Mouse (Mus musculus) liver, embryonic 14 days (tissue): ENCODE measurements around the gene Haghl. TPM values are rescaled to one million over a fixed set of nuclear protein-coding genes. Genes with fewer than 3 reads are reported as not detected.

ENCODE experiments used
- polyA plus RNA-seq: library from polyadenylated mRNA; depleted of rRNA; stranded (reverse); fragments of >200 nt; gene quantifications from 2 replicates; pipeline ENCODE4 v1.2.3, GENCODE M21; 2012; rRNA removed

The Haghl gene
- 6.6 and 6.9 TPM in 2 replicates for polyA plus RNA-seq

DNA sequence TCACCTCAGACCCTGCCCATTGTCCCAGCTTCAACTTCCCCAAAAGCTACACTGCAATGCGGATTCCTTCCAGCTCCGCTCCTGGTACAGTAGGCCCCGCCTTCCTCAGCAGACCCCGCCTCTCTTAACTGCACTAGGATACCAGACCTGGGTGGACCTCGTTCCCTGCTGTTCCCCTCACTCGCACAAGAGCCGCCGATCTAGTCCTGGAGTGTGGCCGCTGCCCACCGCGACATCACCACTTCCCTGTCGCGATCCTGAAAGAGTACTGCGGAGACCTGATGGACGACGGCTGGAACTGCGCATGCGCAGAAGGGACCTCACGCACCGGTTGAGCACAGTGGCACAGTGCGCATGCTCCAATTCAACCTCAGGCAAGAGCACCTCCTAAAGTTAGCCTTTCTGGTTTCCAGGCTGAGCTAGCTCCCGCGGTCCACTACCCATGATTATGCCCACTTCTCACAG lies at the start of gene Haghl:
TSS of gene Haghl (minus strand) at position 393 of the 465 bp plus-strand sequence.

DNA sequence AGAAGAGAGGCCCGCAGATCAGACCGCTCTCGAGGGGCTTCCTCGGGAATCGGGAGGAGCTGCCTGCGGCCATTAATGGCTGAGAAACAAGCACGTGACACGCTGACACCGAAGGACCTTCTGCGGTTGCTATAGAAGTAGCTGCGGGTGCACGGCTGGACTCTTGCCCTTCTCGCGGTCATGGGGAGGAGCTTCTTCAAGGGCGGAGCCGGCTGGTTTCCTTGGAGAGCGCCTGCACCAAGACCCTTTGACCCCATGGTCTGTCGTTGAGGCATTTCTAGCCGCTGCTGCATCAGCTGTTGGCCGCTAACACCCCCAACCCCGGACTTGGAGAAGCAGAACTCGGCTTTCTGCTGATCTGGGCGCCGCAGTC lies 47.8 kb upstream of the Haghl start, which contains the start of gene Stub1:
TSS of gene Stub1 (minus strand) at position 114 of the 373 bp plus-strand sequence.

DNA sequence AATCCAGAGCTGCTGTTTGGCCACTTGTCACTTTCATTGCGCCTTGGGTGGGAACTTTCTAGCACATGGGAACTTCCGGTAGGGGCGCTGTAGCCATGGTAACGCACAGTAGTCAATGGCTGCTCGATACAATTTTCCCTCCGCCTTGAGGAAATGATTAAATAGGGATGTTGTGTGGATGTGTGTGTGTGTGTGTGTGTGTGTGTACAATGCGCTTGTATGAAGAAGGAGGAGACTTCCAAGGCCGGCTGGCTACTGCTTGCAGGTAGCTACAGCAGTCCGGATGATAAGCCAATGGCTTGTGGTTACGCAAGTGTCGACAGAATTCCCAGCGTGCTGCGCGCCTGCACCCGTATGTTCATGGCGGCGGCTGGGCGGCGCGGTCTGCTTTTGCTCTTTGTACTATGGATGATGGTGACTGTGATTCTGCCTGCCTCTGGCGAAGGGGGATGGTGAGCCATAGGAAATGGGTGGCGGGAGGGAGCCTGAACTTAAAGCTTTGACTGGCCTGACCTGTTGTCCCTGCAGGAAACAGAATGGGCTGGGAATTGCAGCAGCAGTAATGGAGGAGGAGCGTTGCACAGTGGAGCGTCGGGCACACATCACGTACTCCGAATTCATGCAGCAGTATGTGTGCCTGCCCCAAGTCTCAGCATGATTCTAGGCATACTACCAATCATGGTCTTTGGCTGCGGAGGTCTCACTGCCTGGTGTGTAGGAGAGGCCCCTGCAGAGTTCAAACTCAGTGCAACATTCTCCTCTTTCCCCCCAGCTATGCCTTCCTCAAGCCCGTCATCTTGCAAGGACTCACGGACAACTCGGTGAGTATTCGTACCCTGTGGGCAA lies 43.5 kb upstream of the Haghl start, which contains the start of gene Jmjd8:
TSS of gene Jmjd8 (plus strand) at position 156 of the 846 bp plus-strand sequence.

DNA sequence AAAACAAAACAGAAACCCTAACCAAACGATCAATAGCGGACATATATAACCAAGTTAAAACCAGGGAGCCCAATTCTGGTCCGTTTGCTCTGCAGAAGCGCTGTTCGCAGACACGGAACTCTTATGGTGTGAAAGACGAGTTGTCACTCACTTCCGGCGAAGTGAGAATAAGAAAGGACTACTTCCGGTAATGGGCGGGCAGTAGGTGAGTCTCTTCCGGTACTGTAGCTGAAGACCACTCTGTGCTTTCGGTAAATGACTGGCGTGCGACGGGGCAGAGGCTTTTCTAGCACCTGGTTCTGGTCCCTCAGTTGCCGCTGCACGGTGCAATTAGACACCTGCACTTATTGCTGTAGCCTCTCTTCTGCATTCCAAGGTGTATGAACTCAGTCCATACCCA lies 38.0 kb upstream of the Haghl start, which contains the start of gene Wdr24:
TSS of gene Wdr24 (plus strand) at position 176 of the 400 bp plus-strand sequence.

DNA sequence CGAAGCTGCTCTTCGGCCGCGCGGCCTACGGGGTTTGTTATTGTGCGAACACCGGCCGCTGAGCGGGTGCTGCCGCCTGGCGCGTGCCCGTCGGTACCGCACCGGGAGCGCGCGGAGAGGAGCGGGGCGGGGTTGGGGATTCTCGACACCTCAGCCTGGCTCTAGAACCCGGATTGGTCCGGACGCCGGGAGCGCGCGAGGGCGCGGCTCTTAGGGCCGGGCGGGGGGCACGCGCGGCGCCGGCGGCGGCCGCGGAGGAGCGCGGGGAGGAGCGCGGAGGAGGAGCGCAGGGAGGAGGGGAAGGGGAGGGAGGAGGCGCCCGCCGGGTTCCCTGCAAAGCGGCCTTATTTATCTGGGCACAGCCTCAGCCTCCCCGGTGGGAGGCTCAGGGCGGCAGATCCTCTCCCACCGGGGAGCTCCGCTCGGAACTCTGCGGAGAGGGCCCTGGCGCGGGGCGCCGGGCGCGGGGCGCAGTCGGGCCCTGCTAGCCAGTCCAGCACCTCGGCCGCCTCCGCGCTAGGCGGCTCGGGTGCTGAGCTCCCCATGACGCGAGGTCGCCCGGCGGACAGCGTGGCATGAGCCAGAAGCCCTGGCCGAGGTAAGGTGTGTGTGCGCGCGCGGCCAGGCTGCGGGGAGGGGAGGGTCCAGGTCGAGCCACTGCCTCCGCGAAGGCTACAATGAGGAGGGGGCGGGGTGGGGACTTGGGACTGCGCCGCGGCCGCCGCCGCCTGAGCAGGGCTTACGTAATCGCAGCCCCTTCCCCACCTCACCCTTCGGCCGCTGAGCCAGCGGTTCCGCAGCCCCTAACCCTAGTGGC lies 23.5 kb upstream of the Haghl start, which contains the start of gene Fbxl16:
TSS of gene Fbxl16 (plus strand) at position 297 of the 817 bp plus-strand sequence.

DNA sequence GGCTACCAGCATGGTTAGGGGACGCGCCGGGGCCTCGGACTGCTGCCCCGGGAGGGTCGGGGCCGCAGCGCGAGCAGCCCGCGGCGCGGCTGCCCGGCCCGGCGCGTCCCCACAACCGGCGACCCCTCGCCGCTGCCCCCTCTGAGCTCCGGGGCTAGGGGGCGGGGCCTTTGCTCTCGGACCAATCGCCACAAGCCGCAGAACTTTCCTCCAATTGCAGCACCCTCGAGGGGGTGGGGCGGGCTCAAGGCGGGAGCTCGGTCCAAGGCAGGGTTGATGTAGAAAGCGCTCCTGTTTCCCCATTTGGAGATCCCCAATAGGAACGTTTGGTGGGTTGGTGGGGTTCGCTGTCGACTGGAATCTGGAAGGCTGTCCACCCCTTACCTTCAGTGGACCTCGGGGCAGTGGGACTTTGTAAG lies 11.5 kb upstream of the Haghl start, which contains the start of gene Metrn:
TSS of gene Metrn (minus strand) at position 186 of the 419 bp plus-strand sequence.

DNA sequence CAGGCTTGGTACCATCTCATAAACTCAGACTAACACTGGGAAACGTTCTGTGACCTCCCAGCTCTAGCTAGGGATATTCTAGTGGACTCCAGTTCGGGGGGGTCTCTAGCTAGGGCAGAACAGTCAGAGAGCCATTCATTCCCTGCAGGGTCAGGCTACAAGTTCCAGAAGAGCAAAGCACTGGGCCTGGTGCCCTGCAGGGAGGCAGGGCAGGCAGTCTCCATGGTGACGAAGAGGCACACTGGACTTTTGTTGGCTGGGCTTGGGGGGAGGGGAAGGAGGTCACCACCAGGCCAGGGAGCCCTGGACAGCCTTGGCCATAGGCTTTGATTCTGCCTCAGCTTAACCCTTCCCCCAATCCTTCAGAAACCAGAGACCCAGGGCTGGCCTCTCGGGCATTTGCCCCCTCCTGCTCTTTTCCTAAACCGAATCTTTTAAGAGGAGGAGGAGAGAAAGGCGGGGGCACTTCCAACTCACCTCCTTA lies 10.2 kb upstream of the Haghl start, which contains the start of gene AC134908.4:
TSS of gene AC134908.4 (minus strand) at position 51 of the 484 bp plus-strand sequence.

DNA sequence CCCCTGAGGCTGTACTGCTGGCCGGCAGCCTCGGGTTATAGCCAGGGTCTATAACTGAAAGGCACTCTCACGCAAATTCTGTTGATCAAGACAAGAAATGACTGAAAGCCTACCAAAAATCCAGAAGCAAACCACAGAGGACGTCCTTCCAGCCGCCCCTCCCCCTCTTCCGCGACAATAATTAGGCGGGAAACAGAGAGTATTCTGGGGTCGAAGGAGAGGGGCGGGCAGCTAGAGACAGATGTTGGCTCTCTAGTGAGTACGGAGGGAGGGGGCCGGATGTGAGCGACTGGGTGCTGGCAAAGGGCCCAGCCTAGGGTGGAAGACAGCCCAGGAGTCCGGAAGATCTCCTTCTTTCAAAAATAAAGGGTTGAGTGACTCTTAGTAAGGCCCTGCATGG lies 7.1 kb upstream of the Haghl start, which contains the start of gene Fam173a:
TSS of gene Fam173a (minus strand) at position 287 of the 400 bp plus-strand sequence.

DNA sequence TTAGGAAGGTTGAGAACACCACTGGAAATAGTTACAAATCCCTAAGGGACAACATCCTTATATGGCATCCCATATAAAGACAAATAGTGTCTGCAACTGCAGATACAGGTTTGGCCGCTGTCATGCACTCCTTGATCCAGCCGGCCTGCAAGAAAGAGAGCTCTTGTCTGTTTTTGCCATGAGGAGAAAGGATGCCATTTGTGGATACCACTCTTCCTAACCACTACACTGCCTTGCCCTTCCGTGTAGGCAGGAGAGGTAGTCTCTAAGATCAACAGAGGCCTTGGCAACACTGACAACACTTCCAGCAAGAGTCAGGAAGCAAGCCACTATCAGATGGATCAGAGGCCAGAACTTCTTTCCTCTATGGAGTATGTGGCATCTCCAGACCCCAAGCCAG lies 807 bp upstream of the Haghl start, which contains the start of gene Ccdc78:
TSS of gene Ccdc78 (plus strand) at position 301 of the 400 bp plus-strand sequence.

DNA sequence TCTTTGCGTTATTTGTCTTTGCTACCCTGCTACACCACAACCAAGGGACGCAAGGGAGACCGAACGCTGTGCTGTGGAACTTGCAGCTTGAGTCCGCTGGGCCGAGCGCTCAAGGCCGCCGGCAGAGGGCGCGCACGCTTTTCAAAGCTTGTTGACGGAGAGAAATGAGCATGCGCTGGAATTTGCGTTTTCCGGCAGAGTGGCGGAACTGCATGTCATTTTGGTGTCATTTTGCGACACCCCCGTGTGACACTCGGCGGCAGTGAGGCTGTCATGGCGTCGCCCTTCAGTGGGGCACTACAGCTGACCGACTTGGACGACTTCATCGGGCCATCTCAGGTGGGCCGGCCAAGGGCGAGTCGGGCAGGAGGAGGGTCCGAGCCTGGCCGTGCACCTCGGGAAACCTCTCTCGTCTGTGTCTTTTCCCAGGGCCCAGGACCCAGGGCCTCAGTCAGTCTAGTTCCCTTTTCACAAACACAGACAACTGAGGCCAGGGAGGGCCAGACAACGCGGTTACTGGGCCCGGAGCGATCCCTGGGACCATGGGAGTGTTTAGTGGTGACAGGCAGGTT lies 11.8 kb downstream of the Haghl start, which contains the start of gene Narfl:
TSS of gene Narfl (plus strand) at position 228 of the 572 bp plus-strand sequence.

DNA sequence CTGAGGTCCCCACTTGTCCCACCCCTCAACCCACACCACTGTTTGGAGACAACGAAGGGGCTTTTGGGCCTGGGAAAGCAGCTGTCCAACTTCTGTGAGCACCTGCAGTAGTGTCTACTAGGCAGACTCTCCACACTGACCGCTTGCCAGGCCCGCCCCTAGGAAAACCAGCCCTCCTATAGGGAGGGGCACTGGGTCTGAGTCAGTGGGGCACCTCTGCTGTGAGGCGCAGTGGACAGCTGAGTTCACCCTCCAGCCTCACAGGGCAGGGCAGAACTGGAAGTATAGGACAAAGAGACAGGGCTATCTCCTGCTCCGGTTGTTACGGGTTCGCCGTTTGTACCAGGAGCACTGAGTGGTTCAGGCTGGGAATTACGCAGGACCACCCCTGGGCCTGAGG lies 31.2 kb downstream of the Haghl start, which contains the start of gene Msln:
TSS of gene Msln (minus strand) at position 138 of the 400 bp plus-strand sequence.

DNA sequence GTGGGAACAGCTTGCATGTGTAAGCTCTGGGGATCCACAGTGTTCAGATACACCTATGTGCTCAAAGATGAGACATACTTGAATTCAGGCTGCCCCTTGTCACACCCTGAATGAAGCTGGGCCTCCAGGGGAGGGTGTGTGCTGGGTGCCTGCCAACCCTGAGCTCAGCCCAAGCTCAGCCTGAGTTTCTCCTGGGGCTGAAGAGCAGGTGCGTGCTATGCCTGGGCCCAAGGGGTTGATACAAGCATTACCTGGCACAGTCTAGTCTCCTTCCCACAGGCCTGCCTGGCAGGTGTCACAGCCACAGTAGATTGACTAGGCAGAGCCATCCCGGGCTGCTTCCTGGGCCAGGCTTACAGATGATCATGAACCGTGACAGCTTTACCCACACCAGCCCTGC lies 49.7 kb downstream of the Haghl start, which contains the start of gene Mslnl:
TSS of gene Mslnl (plus strand) at position 298 of the 400 bp plus-strand sequence.

Other genes with a start within 250 kb of the Haghl start
- gene Sox8, start 215.0 kb downstream of the Haghl start, polyA plus RNA-seq: 0.01 and 0.15 TPM in 2 replicates
- gene Lmf1, start 206.6 kb downstream of the Haghl start, polyA plus RNA-seq: 3.2 and 4.0 TPM in 2 replicates
- gene Gng13, start 68.5 kb downstream of the Haghl start, polyA plus RNA-seq: 0.07 and 0.24 TPM in 2 replicates
- gene Chtf18, start 58.3 kb downstream of the Haghl start, polyA plus RNA-seq: 17.4 and 17.9 TPM in 2 replicates
- gene Rpusd1, start 58.0 kb downstream of the Haghl start, polyA plus RNA-seq: 7.9 and 9.7 TPM in 2 replicates
- 0.01 TPM in 1 of 2 replicates, not detected in the other for gene Mslnl, start 49.6 kb downstream of the Haghl start, polyA plus RNA-seq
- gene Msln, start 31.3 kb downstream of the Haghl start, polyA plus RNA-seq: 0.67 and 1.3 TPM in 2 replicates
- 8.8 and 10.3 TPM in 2 replicates for gene Narfl, start 11.9 kb downstream of the Haghl start, polyA plus RNA-seq
- 0.02 TPM in 2 replicates for gene Ccdc78, start 907 bp upstream of the Haghl start, polyA plus RNA-seq
- gene Fam173a, start 7.2 kb upstream of the Haghl start, polyA plus RNA-seq: 45.1 and 48.5 TPM in 2 replicates
- gene AC134908.4, start 10.0 kb upstream of the Haghl start, polyA plus RNA-seq: 0.27 TPM in 1 of 2 replicates, not detected in the other
- gene Metrn, start 11.5 kb upstream of the Haghl start, polyA plus RNA-seq: 17.5 and 18.6 TPM in 2 replicates
- 0.05 and 0.07 TPM in 2 replicates for gene Fbxl16, start 23.4 kb upstream of the Haghl start, polyA plus RNA-seq
- gene Wdr24, start 38.0 kb upstream of the Haghl start, polyA plus RNA-seq: 12.5 and 14.2 TPM in 2 replicates
- 14.5 and 16.3 TPM in 2 replicates for gene Jmjd8, start 43.2 kb upstream of the Haghl start, polyA plus RNA-seq
- 80.4 and 87.9 TPM in 2 replicates for gene Stub1, start 47.7 kb upstream of the Haghl start, polyA plus RNA-seq
- gene Rhbdl1, start 51.6 kb upstream of the Haghl start, polyA plus RNA-seq: 1.1 and 1.3 TPM in 2 replicates
- 2.3 and 3.3 TPM in 2 replicates for gene Gm20683, start 56.1 kb upstream of the Haghl start, polyA plus RNA-seq
- gene Rhot2, start 59.2 kb upstream of the Haghl start, polyA plus RNA-seq: 30.0 and 33.7 TPM in 2 replicates
- gene Wdr90, start 75.8 kb upstream of the Haghl start, polyA plus RNA-seq: 15.6 and 18.5 TPM in 2 replicates
- 18.4 and 20.6 TPM in 2 replicates for gene Mcrip2, start 83.1 kb upstream of the Haghl start, polyA plus RNA-seq
- gene Mettl26, start 89.4 kb upstream of the Haghl start, polyA plus RNA-seq: 41.0 and 42.6 TPM in 2 replicates
- gene Wfikkn1, start 95.2 kb upstream of the Haghl start, polyA plus RNA-seq: 0.49 and 0.51 TPM in 2 replicates
- 5.4 and 6.5 TPM in 2 replicates for gene Rab40c, start 134.1 kb upstream of the Haghl start, polyA plus RNA-seq
- gene Pigq, start 159.3 kb upstream of the Haghl start, polyA plus RNA-seq: 226 and 261 TPM in 2 replicates
- 7.0 and 10.4 TPM in 2 replicates for gene Nhlrc4, start 159.3 kb upstream of the Haghl start, polyA plus RNA-seq
- gene A930017K11Rik, start 166.9 kb upstream of the Haghl start, polyA plus RNA-seq: 0.14 and 0.16 TPM in 2 replicates
- gene Capn15, start 200.1 kb upstream of the Haghl start, polyA plus RNA-seq: 6.4 and 7.9 TPM in 2 replicates